Mouse (Mus musculus): ENCODE measurements at regions not wholly inside any gene's neighbourhood (a gene's known extent, or its start where the extent isn't known, plus 50 kb on each side); places are given as distances from the start of the nearest gene placed in this dataset.

GRCm38 (mm10) chr6:35378851-35379250, 52.9 kb upstream of the Fam180a start:
- TF ChIP-seq GATA1 (IDR thresholded peaks at IDR 0.05; ENCODE audit: low read length) (no peak), TAL1 (IDR thresholded peaks at IDR 0.05; ENCODE audit: low read length) (no peak)
